Mouse (Mus musculus) C3H10T1/2 (cell line): ENCODE measurements around the gene Ppargc1a. TPM values are rescaled to one million over a fixed set of nuclear protein-coding genes. Genes with fewer than 3 reads are reported as not detected.

Experiments used
- polyA plus RNA-seq, 2 experiments: library from polyadenylated mRNA; unstranded; fragments of >200 nt; fragmentation: generic; extraction: Trizol; gene quantifications; one replicate each; pipeline ENCODE4 v1.2.1; 2012; ENCODE audit warnings: missing spikeins in 2 of 2

The Ppargc1a gene
- polyA plus RNA-seq: under 1 TPM; under 0.01 to 0.65 TPM

GRCm38 (mm10) chr5:51567659-51568058 is at the start of gene Ppargc1a:
Ppargc1a (minus strand) TSS chr5:51567726.

